Mouse (Mus musculus): ENCODE data around the gene Ofd1. TPM values are rescaled to one million over a fixed set of nuclear protein-coding genes. Genes with fewer than 3 reads are reported as not detected.
A peak's percentile ranks its signal among the peaks of the same experiment; 100 is the strongest.

The Ofd1 gene
- 1 to 10 TPM; 3.3 to 3.6 TPM for total RNA-seq (2021)

DNA sequence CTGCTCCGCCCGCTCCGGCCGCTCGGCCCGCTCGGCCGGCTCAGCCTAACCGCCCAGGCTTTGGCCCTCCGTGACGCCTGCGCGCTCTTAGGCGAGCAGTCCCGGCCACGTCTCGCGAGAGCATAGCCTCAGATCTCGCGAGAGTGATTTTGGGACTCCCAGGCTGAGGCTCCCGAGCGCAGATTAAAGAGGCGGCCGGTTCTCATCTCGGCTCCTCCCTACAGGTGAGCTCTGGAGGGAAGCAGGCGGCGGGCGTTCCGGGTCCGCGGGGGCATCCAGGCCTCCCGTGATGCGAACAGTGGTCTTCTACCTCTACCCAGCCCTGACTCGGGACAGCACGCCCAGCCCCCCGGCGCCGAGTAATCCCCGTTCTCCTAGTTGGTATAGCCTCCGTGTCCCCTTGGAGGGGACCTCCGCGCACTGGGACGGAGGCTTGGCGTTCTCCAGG lies at the start of gene Ofd1:
TSS of gene Ofd1 (minus strand) at position 89 of the 448 bp plus-strand sequence.
- intact Hi-C loops (cut with DNase I): loop anchor here (5.0 kb wide), 2 partner anchors 37 to 72 kb away; partner anchors contain the start of gene Rab9

DNA sequence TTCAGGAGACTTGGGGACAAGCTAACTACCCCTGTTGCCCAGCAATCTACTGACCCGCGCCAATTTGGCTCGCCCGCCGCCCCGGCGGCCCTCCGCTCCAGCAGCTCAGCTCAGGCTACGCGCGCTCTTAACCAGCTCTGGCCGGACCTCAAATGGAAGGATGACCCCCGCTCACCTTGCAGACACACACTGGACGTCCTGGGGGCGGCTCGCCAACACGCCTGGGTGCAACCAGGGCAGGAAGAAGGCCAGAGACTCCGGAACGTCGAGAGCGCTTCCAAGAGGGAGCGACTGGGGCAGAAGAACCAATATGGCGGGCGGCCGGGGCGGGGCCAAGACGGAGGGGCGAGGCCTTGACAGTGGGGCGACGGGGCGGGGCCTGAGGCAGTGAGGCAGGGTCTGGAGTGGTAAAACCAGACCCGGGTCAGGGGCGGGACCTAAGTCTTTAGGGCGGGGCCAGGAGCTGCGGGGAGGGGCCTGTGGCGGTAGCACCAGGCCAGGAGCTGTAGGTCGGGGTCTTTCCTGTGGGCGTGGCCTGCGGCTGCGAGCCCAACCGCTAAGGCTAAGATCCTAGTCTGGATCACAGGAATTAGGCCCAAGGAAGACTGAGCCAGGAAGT lies 39.0 kb upstream of the Ofd1 start, which contains the start of gene Rab9:
TSS of gene Rab9 (minus strand) at position 503 of the 619 bp plus-strand sequence.
- DNase-seq (ENCODE audit: low spot score): peak; percentile 82
- intact Hi-C loops (cut with DNase I): loop anchor here (5.0 kb wide), 2 partner anchors 37 to 38 kb away; partner anchors contain the start of genes Ofd1, Tceanc and Trappc2

More for the DNA sequence above, at the start of gene Ofd1:
- DNase-seq (ENCODE audit: low spot score): peak; percentile 80

DNA sequence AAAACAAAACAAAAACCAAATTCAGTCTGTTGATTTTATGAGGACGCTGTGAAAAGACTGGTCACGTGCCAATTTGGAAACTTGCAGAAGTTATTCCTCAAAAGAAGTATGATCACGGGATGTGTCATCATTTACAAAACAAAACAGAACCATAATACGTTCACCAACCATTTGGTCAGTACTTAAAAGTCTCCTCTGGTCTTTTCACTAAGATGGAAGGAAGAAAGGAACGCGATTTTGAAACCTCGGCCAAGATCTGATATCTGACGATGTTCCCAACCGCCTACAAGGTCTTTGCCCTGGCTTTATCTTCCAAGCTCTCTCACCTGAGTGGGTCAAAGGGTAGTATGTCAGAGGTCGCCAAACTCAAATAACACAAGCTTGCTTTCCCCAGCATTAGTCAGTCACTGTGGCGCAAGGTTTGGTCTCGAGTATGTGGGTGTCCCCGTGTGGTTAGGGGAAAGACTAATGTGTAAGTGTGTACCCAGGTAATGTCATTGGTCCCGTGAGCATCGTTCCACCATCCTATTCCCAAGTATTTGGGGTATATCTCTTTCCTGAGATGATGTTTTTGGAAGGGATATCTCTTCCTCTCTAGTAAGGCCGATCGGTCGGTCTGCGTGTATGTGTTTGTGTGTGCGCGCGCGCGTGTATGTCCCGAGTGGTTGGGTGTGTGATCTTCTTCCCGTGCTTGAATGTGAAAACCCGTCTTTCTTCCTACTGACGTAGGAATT lies 38.3 kb upstream of the Ofd1 start:
- no peak for DNase-seq (ENCODE audit: low spot score)
- intact Hi-C loops (cut with DNase I): loop anchor here (5.0 kb wide), 2 partner anchors 36 to 39 kb away; partner anchors contain the start of genes Ofd1, Tceanc and Trappc2

DNA sequence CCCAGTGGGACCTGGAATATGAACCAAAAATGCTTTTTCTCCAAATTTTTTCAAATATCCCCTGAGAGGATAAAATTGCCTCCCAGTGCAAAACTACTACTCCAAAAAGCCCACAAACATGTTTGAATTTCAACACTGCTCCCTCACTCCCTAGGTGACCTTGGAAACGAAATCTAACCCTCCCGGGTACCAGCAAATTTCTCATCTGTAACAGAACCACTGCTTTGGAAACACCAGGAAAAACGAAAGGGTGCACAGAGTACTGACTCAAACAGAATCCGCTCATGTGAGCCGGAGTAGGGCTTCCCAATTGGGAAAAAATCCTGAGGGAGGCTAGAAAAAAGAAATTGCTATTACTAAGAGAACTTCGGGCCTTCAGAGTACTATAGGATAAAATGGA lies 36.9 kb upstream of the Ofd1 start:
- intact Hi-C loops (cut with DNase I): loop anchor here (5.0 kb wide), 2 partner anchors 35 to 40 kb away; partner anchors contain the start of genes Ofd1, Tceanc and Trappc2
- DNase-seq (ENCODE audit: low spot score): no peak

DNA sequence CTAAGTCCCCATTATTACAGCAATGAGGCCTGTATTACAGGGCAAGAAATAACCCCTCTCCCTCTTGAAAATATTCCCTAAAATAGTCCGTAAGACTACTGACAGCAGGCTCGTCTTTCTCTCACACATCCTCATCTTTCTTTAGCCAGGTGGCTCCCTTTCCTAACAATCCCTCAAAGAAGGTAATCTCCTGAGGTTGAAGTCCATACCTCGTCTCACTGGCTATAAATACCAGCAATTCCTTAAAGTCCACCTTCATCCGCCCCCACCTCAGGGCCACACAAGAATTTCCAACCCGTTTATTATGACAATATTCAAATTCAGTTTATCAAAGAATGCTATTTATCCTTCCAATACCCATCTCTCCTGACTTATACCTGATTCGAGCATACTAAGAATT lies 32.1 kb upstream of the Ofd1 start:
- intact Hi-C loops (cut with DNase I): no loop called here
- DNase-seq (ENCODE audit: low spot score): no peak

DNA sequence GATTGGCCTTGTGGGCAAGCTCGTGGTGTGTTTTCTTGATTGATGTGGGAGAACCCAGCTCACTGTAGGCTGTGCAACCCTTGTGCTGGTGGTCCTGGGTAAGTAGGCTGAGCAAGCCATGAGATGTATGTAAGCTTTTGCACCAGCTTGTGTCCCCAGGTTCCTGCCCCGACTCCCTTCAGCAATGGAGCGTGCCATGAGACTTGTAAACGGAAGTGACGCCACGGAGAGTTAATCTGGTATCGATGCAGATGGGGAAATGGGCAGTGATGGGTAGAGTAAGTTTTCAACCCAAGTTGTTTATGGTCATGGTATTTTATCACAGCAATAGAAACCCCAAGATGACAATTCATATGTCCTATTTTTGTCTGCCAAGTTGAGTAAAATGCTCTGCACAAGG lies 27.8 kb upstream of the Ofd1 start:
- intact Hi-C loops (cut with DNase I): no loop called here
- DNase-seq (ENCODE audit: low spot score): no peak

DNA sequence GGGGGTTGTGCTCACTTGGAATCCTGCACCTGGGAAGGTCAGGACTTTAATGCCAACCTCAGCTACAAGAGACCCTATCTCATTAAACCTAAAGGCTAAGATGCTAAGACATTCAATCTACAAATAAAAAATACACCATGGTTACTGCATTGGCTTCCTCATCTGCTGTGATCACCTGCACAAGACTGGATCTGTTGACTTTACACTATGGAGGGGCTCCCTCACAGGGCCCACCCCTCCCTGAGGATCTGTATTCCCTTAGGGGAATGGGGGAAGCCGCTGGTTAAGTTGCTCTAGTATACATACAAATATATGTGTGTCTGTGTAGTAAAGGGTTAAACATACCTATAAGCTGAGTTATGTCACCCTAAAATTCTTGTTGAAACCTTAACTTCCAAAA lies 15.0 kb upstream of the Ofd1 start:
- DNase-seq (ENCODE audit: low spot score): no peak
- intact Hi-C loops (cut with DNase I): no loop called here

DNA sequence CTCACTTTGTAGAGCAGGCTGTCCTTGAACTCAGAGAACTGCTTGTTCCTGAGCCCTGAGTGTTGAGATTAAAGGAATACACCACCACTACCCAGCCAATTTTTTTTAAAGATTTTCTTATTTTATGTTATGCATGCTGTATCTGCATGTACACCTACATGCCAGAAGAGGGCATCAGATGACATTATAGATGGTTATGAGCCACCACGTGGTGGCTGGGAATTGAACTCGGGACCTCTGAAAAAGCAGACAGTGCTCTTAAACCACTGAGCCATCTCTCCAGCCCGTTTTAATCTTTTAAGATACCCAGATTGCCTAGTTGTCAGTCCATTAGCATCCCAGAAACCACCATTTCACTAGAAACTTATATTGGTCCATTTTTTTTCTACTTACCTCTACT lies 13.8 kb upstream of the Ofd1 start:
- intact Hi-C loops (cut with DNase I): no loop called here
- no peak for DNase-seq (ENCODE audit: low spot score)

DNA sequence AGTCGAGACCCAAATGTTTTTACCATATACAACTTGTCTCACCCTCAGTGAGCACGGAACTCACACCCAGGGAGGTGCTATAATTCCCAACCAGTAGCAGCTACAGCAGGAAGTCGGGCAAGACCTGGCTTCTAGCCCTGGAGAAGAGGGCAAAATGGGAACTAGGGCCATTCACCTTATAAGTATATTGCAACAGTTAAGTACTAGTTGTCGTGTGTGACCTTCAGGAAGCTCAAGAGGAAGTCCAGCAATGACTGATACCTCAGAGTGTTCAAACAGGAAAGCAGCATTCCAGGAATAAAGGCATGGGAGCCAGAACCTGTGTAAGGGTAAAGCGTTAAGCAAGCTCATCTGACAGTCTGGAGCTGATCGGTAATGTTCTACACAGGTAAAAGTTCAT lies 13.0 kb upstream of the Ofd1 start:
- no peak for DNase-seq (ENCODE audit: low spot score)
- intact Hi-C loops (cut with DNase I): no loop called here

DNA sequence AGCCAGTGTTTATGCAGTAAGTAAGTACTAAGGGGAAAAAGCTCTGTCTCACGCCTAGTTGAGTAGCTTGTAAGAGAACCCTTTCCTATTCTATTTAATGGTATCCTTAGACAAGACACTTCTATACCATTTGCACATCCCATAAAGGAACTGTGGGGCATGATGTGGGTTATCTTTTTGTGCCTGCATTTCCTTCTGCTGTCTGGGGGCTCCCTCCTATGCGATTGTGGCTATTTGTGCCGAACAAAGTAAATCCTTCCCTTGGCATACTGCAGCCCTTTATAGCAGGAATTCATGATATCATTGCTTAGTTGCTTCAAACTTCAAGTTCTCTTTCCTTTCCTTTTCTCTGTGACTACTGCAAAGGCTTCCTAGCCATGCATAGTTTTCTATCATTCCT lies 4.0 kb upstream of the Ofd1 start:
- intact Hi-C loops (cut with DNase I): loop anchor here (5.0 kb wide), 2 partner anchors 33 to 68 kb away; partner anchors contain the start of gene Rab9
- no peak for DNase-seq (ENCODE audit: low spot score)

DNA sequence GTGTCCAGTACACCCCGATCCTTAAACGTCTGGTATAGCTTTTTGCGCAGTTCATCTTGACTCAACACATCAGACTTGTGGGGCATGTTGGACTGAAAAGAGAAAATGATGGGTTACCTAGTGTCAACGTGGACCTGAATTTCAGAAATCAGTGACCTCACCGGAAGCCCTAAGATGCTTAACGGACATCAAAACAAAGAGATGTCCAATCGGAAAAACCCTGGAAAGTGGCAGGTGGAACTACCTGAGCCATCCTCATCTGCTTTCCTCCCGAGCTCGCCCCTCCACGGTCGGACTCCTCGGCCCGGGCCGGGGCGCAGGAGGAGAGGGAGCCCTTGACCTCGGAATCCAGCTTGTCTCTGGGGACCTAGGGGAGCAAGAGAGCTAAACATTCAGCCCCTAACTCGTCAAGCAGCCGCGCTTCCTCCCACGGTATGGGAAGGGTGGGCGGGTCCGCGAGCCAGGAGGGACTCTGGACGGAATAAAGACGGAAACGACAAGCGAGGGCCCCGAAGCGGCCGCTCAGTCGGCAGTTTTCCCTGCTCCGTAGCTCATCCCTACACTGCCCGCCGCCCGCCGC lies 378 bp downstream of the Ofd1 start, which contains the start of gene Trappc2:
TSS of gene Trappc2 (plus strand) at position 539 of the 580 bp plus-strand sequence.
- DNase-seq (ENCODE audit: low spot score): peak; percentile 2
- intact Hi-C loops (cut with DNase I): loop anchor here (5.0 kb wide), 2 partner anchors 37 to 72 kb away; partner anchors contain the start of gene Rab9

DNA sequence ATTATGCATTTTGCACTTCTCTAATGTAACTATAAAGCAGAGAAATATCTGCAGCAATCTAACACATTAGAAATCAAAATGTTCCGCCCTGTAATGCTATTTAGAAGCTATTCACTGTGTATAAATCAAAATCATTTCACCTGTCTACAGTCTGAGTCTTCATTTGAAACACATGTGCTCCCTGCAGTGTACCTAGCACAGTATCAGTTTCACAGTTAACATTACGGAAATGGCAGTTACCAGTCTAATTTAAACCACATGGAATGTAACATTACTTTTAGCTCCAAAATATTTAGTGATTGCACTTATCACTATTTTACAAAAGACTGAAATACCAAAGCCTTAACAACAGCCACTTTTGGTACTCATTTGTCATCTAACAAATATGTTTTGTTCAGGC lies 5.7 kb downstream of the Ofd1 start:
- intact Hi-C loops (cut with DNase I): loop anchor here (5.0 kb wide), 1 partner anchor 217 kb away; no protein-coding TSS in a partner anchor
- DNase-seq (ENCODE audit: low spot score): no peak

DNA sequence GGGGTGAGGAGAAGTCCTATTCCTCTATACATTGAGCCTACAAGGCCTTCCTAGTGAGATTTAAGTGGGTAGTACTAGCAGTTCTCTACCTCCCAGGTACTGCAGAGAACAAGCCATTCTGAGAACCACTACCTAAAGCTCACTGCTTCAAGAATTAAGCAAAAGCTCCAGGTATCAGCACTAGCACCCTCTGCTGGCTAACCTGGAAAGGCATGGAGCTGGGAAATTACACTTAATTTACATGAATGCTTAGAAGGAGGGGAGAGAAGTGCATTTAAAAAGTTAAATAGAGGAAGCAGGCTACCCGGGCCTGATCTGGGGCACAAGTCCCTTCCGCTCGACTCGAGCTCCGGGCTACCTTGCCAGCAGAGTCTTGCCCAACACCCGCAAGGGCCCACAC lies 24.3 kb downstream of the Ofd1 start:
- intact Hi-C loops (cut with DNase I): loop anchor here (10.0 kb wide), 1 partner anchor 819 kb away; no protein-coding TSS in a partner anchor
- no peak for DNase-seq (ENCODE audit: low spot score)

DNA sequence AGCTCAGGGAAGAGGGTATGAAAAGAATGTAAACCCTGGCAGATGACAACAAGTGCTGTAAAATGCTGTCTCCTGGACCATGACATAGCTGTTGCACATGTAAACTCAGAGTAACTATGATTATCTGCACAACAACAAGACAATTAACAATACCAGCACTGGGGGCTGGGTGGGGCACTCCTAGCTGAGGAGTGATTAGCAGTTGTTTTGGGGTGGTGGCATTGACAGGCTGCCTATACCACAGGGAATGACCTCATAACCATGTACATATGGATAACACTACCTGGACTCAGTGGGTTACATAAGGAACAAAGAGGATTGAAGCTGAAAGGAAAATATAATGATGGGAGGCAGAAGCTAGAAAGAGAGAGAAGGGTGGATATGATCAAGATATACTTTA lies 32.6 kb downstream of the Ofd1 start:
- intact Hi-C loops (cut with DNase I): no loop called here
- no peak for DNase-seq (ENCODE audit: low spot score)

DNA sequence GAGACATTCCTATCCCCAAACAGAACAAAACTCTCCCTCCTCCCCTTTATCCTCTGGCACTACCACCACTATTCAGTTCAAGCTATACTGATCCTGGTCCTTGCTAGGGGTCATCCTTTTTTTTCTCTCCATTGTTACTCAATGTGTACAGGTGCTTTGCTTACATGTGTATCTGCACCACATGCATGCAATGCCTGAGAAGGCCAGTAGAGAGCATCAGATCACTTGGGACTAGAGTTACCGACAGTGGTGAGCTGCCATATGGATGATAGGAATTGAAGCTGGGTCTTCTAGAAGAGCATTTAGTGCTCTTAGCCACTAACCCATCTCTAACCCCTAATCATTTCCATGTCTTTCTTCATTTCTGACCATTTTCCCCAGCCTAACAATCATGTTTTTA lies 46.8 kb downstream of the Ofd1 start:
- intact Hi-C loops (cut with DNase I): no loop called here
- DNase-seq (ENCODE audit: low spot score): no peak

DNA sequence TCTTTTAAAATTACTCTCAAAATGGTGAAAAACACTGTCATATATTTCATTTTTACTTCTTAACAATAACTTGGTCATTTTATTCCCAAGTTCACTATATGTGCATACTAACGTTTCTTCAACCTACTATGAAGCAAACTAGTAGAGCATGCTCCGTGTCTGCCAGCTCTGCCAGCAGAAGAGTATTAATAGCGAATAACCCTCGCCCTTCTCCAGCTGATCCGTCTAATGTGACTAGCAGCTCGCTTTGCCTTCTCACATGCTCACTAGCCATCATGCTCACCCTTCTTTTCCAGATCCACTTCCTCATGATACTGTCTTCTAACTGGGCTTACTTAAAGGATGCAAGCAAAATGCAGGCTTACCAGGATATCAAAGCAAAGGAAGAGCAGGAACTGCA lies 53.8 kb downstream of the Ofd1 start:
- no peak for DNase-seq (ENCODE audit: low spot score)
- intact Hi-C loops (cut with DNase I): no loop called here

DNA sequence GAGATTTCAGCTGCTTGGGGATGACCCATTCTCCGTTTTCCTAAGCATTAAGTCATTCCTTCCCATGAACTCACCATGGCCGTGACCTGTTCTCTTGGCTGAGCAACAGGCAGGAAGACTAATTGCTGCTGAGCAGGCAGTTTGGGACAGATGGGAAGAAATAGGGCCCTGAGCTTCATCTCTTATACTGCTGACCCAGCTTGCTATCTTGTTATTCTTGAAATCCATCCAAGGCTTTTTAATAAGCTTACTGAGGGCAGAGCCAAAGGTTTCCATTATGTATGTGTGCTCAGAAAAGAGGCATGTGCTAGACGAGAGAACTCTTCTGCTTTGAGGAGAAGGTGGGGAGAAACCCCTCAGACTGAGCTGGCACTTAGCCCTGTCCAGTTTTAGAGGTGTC lies 55.6 kb downstream of the Ofd1 start:
- intact Hi-C loops (cut with DNase I): no loop called here
- DNase-seq (ENCODE audit: low spot score): no peak

DNA sequence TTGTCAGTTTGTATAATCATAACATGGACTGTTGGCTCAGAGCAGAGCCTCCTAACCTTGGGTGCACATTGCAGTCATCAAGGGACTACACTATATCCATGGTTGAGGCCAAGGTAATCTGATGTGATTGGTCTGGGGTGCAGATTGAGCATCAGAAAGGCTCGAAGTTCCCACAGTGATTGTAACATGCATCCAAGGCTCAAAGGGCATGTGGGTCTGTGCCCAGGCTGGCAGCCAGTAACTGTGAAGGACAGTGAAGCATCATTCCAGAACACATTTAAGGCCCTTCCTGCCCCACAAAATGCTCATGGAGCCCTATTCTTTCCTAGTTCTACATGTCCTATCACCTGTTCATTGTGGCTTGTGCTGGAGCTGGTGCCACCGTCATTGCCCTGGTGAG lies 56.9 kb downstream of the Ofd1 start:
- intact Hi-C loops (cut with DNase I): no loop called here
- no peak for DNase-seq (ENCODE audit: low spot score)

DNA sequence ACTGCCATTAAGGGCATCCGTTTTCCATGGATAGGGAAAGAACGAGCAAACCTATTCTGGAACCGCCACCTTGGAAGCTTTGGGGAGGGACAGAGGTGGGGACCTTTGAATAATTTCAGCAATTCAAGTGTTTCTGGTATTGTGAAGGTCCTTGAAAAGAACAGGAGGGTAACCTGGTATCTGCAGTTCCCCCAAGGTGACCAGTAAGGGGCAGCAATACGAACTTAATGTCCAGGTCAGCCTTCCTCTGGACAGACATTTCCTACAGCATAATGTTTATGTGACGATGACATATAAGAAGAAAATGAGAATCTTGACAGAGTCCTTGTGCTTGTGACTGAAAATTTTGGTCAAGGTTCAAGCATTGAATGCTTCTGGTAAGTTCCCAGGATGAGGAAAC lies 61.9 kb downstream of the Ofd1 start:
- no peak for DNase-seq (ENCODE audit: low spot score)
- intact Hi-C loops (cut with DNase I): no loop called here

DNA sequence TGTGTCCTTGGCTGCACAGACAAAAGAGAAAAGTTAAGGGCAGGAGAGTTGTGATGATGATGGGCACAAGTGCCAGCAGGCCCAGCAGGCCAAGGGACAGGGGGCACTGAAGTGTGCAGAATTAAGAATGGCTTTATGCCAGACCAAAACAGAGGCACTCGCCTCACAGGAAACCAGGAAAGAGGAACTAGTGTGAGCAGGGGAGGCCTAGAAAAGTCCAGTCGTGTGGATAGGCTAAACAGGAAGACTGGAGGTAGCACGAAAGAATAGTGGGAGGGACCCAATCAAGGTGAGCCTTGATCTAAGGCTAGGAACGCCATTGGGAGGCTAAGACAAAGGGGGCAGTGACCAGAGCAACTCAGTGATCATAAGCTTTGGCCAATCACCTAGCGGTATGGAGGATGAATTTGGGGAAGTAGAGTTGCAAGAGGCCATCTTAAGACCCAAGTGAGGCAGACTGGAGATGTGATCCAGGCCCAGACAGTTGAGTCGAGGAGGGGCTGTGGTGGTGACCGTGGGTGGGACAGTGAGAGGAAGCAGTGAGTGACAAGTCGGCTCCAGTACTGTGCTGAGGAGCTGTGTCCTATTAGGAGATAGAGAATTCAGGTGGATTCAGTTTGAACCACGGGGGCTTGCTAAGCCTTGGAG lies 63.7 kb downstream of the Ofd1 start:
- intact Hi-C loops (cut with DNase I): no loop called here

More for the DNA sequence above, 63.7 kb downstream of the Ofd1 start:
- DNase-seq (ENCODE audit: low spot score): no peak
